Mouse (Mus musculus) midbrain, embryonic 12.5 days (tissue): ENCODE measurements around the gene I830077J02Rik. TPM values are rescaled to one million over a fixed set of nuclear protein-coding genes. Genes with fewer than 3 reads are reported as not detected.

ENCODE experiments used
- ATAC-seq: fragments of 200-750 bp; cut with Nextera tagmentation; 2 replicates; pipeline ENCODE4 v1.8.0; 2017; ENCODE audit warnings: low read depth, moderate TSS enrichment, moderate library complexity; ENCODE audit not compliant: low FRiP score
- H3K27ac ChIP-seq: fragments of 300-500 bp; sonication (generic); replicated peaks from 2 replicates; pipeline ENCODE4 v1.5.1; 2016; ENCODE audit warnings: mild to moderate bottlenecking
- H3K27me3 ChIP-seq: fragments of 300-500 bp; sonication (generic); 2 replicates; pipeline ENCODE4 v1.6.1; 2016; ENCODE audit warnings: mild to moderate bottlenecking
- H3K36me3 ChIP-seq: fragments of 300-500 bp; sonication (generic); 2 replicates; pipeline ENCODE4 v1.6.1; 2016
- H3K4me1 ChIP-seq: fragments of 300-500 bp; sonication (generic); 2 replicates; pipeline ENCODE4 v1.6.1; 2016
- H3K4me2 ChIP-seq: fragments of 300-500 bp; sonication (generic); replicated peaks from 2 replicates; pipeline ENCODE4 v1.6.1; 2016; ENCODE audit warnings: mild to moderate bottlenecking, moderate library complexity
- H3K4me3 ChIP-seq: fragments of 300-500 bp; sonication (generic); 2 replicates; pipeline ENCODE4 v1.5.1; 2016; ENCODE audit warnings: mild to moderate bottlenecking
- H3K9ac ChIP-seq: fragments of 300-500 bp; sonication (generic); replicated peaks from 2 replicates; pipeline ENCODE4 v1.6.1; 2016; ENCODE audit warnings: mild to moderate bottlenecking, moderate library complexity
- H3K9me3 ChIP-seq: fragments of 300-500 bp; sonication (generic); 2 replicates; pipeline ENCODE4 v1.6.1; 2016; ENCODE audit warnings: mild to moderate bottlenecking
- WGBS: fragments of 180-500 bp; shearing (Covaris S2); methylation state at CpG from one replicate; pipeline ENCODE4 v1.1.7; 2016; 5-methylcytosine and 5-hydroxymethylcytosine counted together
- polyA plus RNA-seq: library from polyadenylated mRNA; unstranded; fragments of >200 nt; fragmentation: Nextera tagmentation; extraction: Ambion mirVana; gene quantifications from 2 replicates; pipeline ENCODE4 v1.2.1, GENCODE M21; 2016

I830077J02Rik gene
- polyA plus RNA-seq, 1 experiment from 2014 or later, result 0.41 TPM

- H3K4me2 ChIP-seq, result no peak overlapping the region
- H3K27ac ChIP-seq, result no peak overlapping the region
- H3K4me1 ChIP-seq, result no peaks in the 10 kb centered on the region
- no peaks in the 10 kb centered on the region for H3K27me3 ChIP-seq
- H3K4me3 ChIP-seq, result no peak overlapping the region
- no peaks in the 10 kb centered on the region for H3K36me3 ChIP-seq
- no peak overlapping the region for H3K9ac ChIP-seq
- no peak for ATAC-seq
- H3K9me3 ChIP-seq, result no peaks in the 10 kb centered on the region
- WGBS, result 79% methylated on average over 6 of the region's 6 CpGs
Measured at GRCm38 (mm10) chr3:105900266-105900665, 32.2 kb downstream of the I830077J02Rik start.

GRCm38 (mm10) chr3:105899394-105900147 lies 32.9 kb downstream of the I830077J02Rik start:
- H3K36me3 ChIP-seq, result no peaks in the 10 kb centered on the region
- 42% methylated on average over 8 of the region's 8 CpGs for WGBS
- no peak overlapping the region for H3K4me2 ChIP-seq
- no peaks in the 10 kb centered on the region for H3K9me3 ChIP-seq
- no peak overlapping the region for H3K9ac ChIP-seq
- H3K4me1 ChIP-seq, result no peaks in the 10 kb centered on the region
- no peak overlapping the region for H3K27ac ChIP-seq
- H3K4me3 ChIP-seq, result no peak overlapping the region
- no peaks in the 10 kb centered on the region for H3K27me3 ChIP-seq
- peak; percentile 64 for ATAC-seq

GRCm38 (mm10) chr3:105898861-105899260 lies 33.6 kb downstream of the I830077J02Rik start:
- no peak for ATAC-seq
- 92% methylated on average over 11 of the region's 11 CpGs for WGBS
- H3K36me3 ChIP-seq, result no peaks in the 10 kb centered on the region
- no peaks in the 10 kb centered on the region for H3K27me3 ChIP-seq
- H3K9ac ChIP-seq, result no peak overlapping the region
- no peaks in the 10 kb centered on the region for H3K9me3 ChIP-seq
- H3K4me1 ChIP-seq, result no peaks in the 10 kb centered on the region
- H3K27ac ChIP-seq, result no peak overlapping the region
- H3K4me3 ChIP-seq, result no peak overlapping the region
- no peak overlapping the region for H3K4me2 ChIP-seq

- H3K9me3 ChIP-seq, result no peaks in the 10 kb centered on the region
- no peak overlapping the region for H3K4me2 ChIP-seq
- no peaks in the 10 kb centered on the region for H3K27me3 ChIP-seq
- H3K27ac ChIP-seq, result no peak overlapping the region
- no peaks in the 10 kb centered on the region for H3K36me3 ChIP-seq
- no peaks in the 10 kb centered on the region for H3K4me1 ChIP-seq
- H3K9ac ChIP-seq, result no peak overlapping the region
- 91% methylated on average over 2 of the region's 2 CpGs for WGBS
- H3K4me3 ChIP-seq, result no peak overlapping the region
- no peak for ATAC-seq
Measured at GRCm38 (mm10) chr3:105898325-105898724, 34.1 kb downstream of the I830077J02Rik start.

GRCm38 (mm10) chr3:105896811-105897210 lies 35.7 kb downstream of the I830077J02Rik start:
- no peak overlapping the region for H3K4me3 ChIP-seq
- H3K4me1 ChIP-seq, result no peaks in the 10 kb centered on the region
- no peak overlapping the region for H3K4me2 ChIP-seq
- no peak overlapping the region for H3K27ac ChIP-seq
- no peaks in the 10 kb centered on the region for H3K27me3 ChIP-seq
- no peak for ATAC-seq
- H3K36me3 ChIP-seq, result no peaks in the 10 kb centered on the region
- 88% methylated on average over 3 of the region's 3 CpGs for WGBS
- H3K9me3 ChIP-seq, result no peaks in the 10 kb centered on the region
- H3K9ac ChIP-seq, result no peak overlapping the region

GRCm38 (mm10) chr3:105894601-105895592 lies 37.6 kb downstream of the I830077J02Rik start:
- no peak for ATAC-seq
- Histone ChIP-seq H3K27ac (no peak overlapping the region), H3K36me3 (no peaks in the 10 kb centered on the region), H3K4me2 (no peak overlapping the region), H3K9me3 (no peaks in the 10 kb centered on the region), H3K27me3 (no peaks in the 10 kb centered on the region), H3K4me3 (no peak overlapping the region), H3K9ac (no peak overlapping the region), H3K4me1 (no peaks in the 10 kb centered on the region)
- WGBS, result 87% methylated on average over 23 of the region's 23 CpGs

GRCm38 (mm10) chr3:105893941-105894391 lies 38.5 kb downstream of the I830077J02Rik start:
- Histone ChIP-seq H3K9ac (no peak overlapping the region), H3K4me3 (no peak overlapping the region), H3K4me1 (no peaks in the 10 kb centered on the region), H3K27me3 (no peaks in the 10 kb centered on the region), H3K4me2 (no peak overlapping the region), H3K27ac (no peak overlapping the region), H3K36me3 (no peaks in the 10 kb centered on the region), H3K9me3 (no peaks in the 10 kb centered on the region)
- no peak for ATAC-seq
- WGBS, result 69% methylated on average over 6 of the region's 6 CpGs

- Histone ChIP-seq H3K27me3 (no peaks in the 10 kb centered on the region), H3K9me3 (no peaks in the 10 kb centered on the region), H3K9ac (no peak overlapping the region), H3K4me1 (no peaks in the 10 kb centered on the region), H3K27ac (no peak overlapping the region), H3K36me3 (no peaks in the 10 kb centered on the region), H3K4me2 (no peak overlapping the region), H3K4me3 (no peak overlapping the region)
- ATAC-seq, result no peak
- 87% methylated on average over 19 of the region's 19 CpGs for WGBS
Measured at GRCm38 (mm10) chr3:105892572-105893495, 39.6 kb downstream of the I830077J02Rik start.

GRCm38 (mm10) chr3:105891760-105892571 lies 40.5 kb downstream of the I830077J02Rik start:
- Histone ChIP-seq H3K9ac (no peak overlapping the region), H3K27me3 (no peaks in the 10 kb centered on the region), H3K36me3 (no peaks in the 10 kb centered on the region), H3K4me1 (no peaks in the 10 kb centered on the region), H3K27ac (no peak overlapping the region), H3K9me3 (no peaks in the 10 kb centered on the region), H3K4me3 (no peak overlapping the region), H3K4me2 (no peak overlapping the region)
- ATAC-seq, result no peak
- 82% methylated on average over 10 of the region's 10 CpGs for WGBS

GRCm38 (mm10) chr3:105891141-105891540 lies 41.3 kb downstream of the I830077J02Rik start:
- WGBS, result 96% methylated on average over 3 of the region's 3 CpGs
- Histone ChIP-seq H3K36me3 (no peaks in the 10 kb centered on the region), H3K9ac (no peak overlapping the region), H3K4me1 (no peaks in the 10 kb centered on the region), H3K9me3 (no peaks in the 10 kb centered on the region), H3K4me2 (no peak overlapping the region), H3K27ac (no peak overlapping the region), H3K4me3 (no peak overlapping the region), H3K27me3 (no peaks in the 10 kb centered on the region)
- no peak for ATAC-seq

- no peaks in the 10 kb centered on the region for H3K4me1 ChIP-seq
- no peak overlapping the region for H3K4me2 ChIP-seq
- no peak overlapping the region for H3K4me3 ChIP-seq
- no peak overlapping the region for H3K9ac ChIP-seq
- H3K27me3 ChIP-seq, result no peaks in the 10 kb centered on the region
- no peaks in the 10 kb centered on the region for H3K36me3 ChIP-seq
- WGBS, result 79% methylated on average over 4 of the region's 4 CpGs
- no peak overlapping the region for H3K27ac ChIP-seq
- ATAC-seq, result no peak
- no peaks in the 10 kb centered on the region for H3K9me3 ChIP-seq
Measured at GRCm38 (mm10) chr3:105890220-105890619, 42.2 kb downstream of the I830077J02Rik start.
